Mouse (Mus musculus): ENCODE data around the gene Ncmap.

DNA sequence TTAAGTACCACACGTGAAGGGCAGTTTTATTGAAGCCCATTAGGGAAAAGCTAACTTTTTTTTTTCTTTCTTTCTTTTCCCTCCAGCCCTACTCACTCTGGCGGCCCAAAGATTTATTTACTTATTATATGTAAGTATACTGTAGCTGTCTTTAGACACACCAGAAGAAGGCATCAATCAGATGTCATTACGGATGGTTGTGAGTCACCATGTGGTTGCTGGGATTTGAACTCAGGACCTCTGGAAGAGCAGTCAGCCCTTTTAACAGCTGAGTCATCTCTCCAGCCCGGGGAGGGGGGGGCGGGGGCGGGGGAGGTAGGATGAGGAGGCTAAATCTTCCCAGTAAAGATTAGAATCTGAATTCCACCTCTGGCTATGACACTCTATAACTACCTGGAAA lies 4.6 kb downstream of the Ncmap start:
- TF ChIP-seq E2F4 (IDR thresholded peaks at IDR 0.05; ENCODE audit: insufficient read depth) (no peak), POLR2A (IDR thresholded peaks at IDR 0.05; ENCODE audit: insufficient read length, low read depth) (no peak), TCF3 (IDR thresholded peaks at IDR 0.05; ENCODE audit: insufficient read length, low read depth) (no peak), POLR2AphosphoS2 (IDR thresholded peaks at IDR 0.05; ENCODE audit: insufficient read length, low read depth) (no peak), CEBPB (IDR thresholded peaks at IDR 0.05; ENCODE audit: insufficient read depth, poor library complexity, severe bottlenecking) (no peak)

Data from myocyte (in vitro differentiated cells).